9 mouse cellular contexts compared by ENCODE assay signal in genomic region chr5:125095525-125096175, GRCm38 (mm10).
DNase-seq lines count a peak whose midpoint lies in the region; ATAC-seq and TF ChIP-seq lines count a peak whose summit lies in the region.
"Had no signal": no experiment of that assay in that cellular context is flagged by ENCODE, and none has a peak within 500 bp of the region (broad histone marks: within the 10 kb centered on the region; RNA-seq: fewer than 3 reads in every experiment).

No protein-coding gene starts in this region.

- WGBS in kidney, postnatal 0 days, result 56% methylated on average over 14 of the region's 14 CpGs
- 66% methylated on average over 14 of the region's 14 CpGs for WGBS in intestine, embryonic 15.5 days
- 41% methylated on average over 14 of the region's 14 CpGs for WGBS in neural tube, embryonic 13.5 days

- peak; percentile 77 for DNase-seq in kidney, postnatal 0 days (ENCODE audit: low spot score)
- DNase-seq in kidney, postnatal 14 days, result no peak
- peak; percentile 43 for DNase-seq in heart, postnatal 4 days
- no peak for DNase-seq in gastrocnemius, postnatal 36 days
- DNase-seq in thymus, postnatal 4 days, result no peak
- DNase-seq in layer of hippocampus, adult 11-12 months (ENCODE audit: low spot score), result no peak

- no peak overlapping the region for H3K27ac ChIP-seq in kidney, postnatal 0 days
- 0 out of 2 replicates have a peak overlapping the region, but pooled peaks have one; percentile 2 for H3K27ac ChIP-seq in intestine, embryonic 15.5 days
- peak overlapping the region; percentile 82 for H3K27ac ChIP-seq in neural tube, embryonic 13.5 days (replicated peaks)
- H3K27ac ChIP-seq: liver, embryonic 15.5 days had no signal

- H3K36me3 ChIP-seq in kidney, postnatal 0 days (ENCODE audit: insufficient read depth, low read length), result peaks cover 41% of the 10 kb centered on the region
- peaks cover 42% of the 10 kb centered on the region for H3K36me3 ChIP-seq in intestine, embryonic 15.5 days
- peaks cover 74% of the 10 kb centered on the region for H3K36me3 ChIP-seq in neural tube, embryonic 13.5 days

- H3K4me1 ChIP-seq in kidney, postnatal 0 days (replicated peaks; ENCODE audit: insufficient read depth, low read length), result no peaks in the 10 kb centered on the region
- peaks cover 3% of the 10 kb centered on the region; the same call in 1 of the 2 replicates for H3K4me1 ChIP-seq in intestine, embryonic 15.5 days (replicated peaks)
- peaks cover 66% of the 10 kb centered on the region for H3K4me1 ChIP-seq in neural tube, embryonic 13.5 days (replicated peaks)
- H3K4me1 ChIP-seq: liver, embryonic 15.5 days had no signal

- H3K9me3 ChIP-seq in kidney, postnatal 0 days (replicated peaks; ENCODE audit: low read length), result no peaks in the 10 kb centered on the region
- H3K9me3 ChIP-seq in intestine, embryonic 15.5 days, result no peaks in the 10 kb centered on the region
- H3K9me3 ChIP-seq in neural tube, embryonic 13.5 days, result no peaks in the 10 kb centered on the region
- H3K9me3 ChIP-seq: liver, embryonic 15.5 days had no signal

- TF ChIP-seq CTCF in kidney, postnatal 0 days (IDR thresholded peaks at IDR 0.05; ENCODE audit: low read depth), result no peak

- H3K27me3 ChIP-seq in kidney, postnatal 0 days (ENCODE audit: insufficient read depth, low read length), result no peaks in the 10 kb centered on the region
- H3K27me3 ChIP-seq in intestine, embryonic 15.5 days (replicated peaks), result no peaks in the 10 kb centered on the region
- H3K27me3 ChIP-seq in neural tube, embryonic 13.5 days, result no peaks in the 10 kb centered on the region
- H3K27me3 ChIP-seq: liver, embryonic 15.5 days had no signal

- no peak overlapping the region for H3K4me3 ChIP-seq in kidney, postnatal 0 days (replicated peaks; ENCODE audit: low read depth, low read length)
- no peak overlapping the region for H3K4me3 ChIP-seq in intestine, embryonic 15.5 days (replicated peaks)
- no peak overlapping the region for H3K4me3 ChIP-seq in neural tube, embryonic 13.5 days
- H3K4me3 ChIP-seq: liver, embryonic 15.5 days had no signal

- H3K4me2 ChIP-seq in kidney, postnatal 0 days (ENCODE audit: low read length), result no peak overlapping the region
- H3K4me2 ChIP-seq in intestine, embryonic 15.5 days (replicated peaks), result no peak overlapping the region
- no peak overlapping the region for H3K4me2 ChIP-seq in neural tube, embryonic 13.5 days
- H3K4me2 ChIP-seq: liver, embryonic 15.5 days had no signal

- no peak for ATAC-seq in kidney, postnatal 0 days (replicated peaks; ENCODE audit: low FRiP score, low read depth)
- peak; percentile 21; the same call in 1 of the 2 replicates for ATAC-seq in intestine, embryonic 15.5 days
- ATAC-seq in neural tube, embryonic 13.5 days (ENCODE audit: low read depth), result peak; percentile 74; the same call in 1 of the 2 replicates

- no peak overlapping the region for H3K9ac ChIP-seq in kidney, postnatal 0 days (ENCODE audit: low read depth, low read length)
- no peak overlapping the region for H3K9ac ChIP-seq in intestine, embryonic 15.5 days
- no peak overlapping the region for H3K9ac ChIP-seq in neural tube, embryonic 13.5 days
- H3K9ac ChIP-seq: liver, embryonic 15.5 days had no signal

- intact Hi-C loops in gastrocnemius, postnatal 36 days (cut with DNase I), result no loop called here

Comparison
In these comparisons a context has a peak if more than half of its experiments do, and no peak if none do; other contexts are left out.
1. DNase-seq: peak in kidney, postnatal 0 days (single experiment) and heart, postnatal 4 days (single experiment); none in kidney, postnatal 14 days (single experiment), gastrocnemius, postnatal 36 days (0 of 2), thymus, postnatal 4 days (single experiment) and layer of hippocampus, adult 11-12 months (single experiment).